Mouse (Mus musculus) CH12.LX (cell line): ENCODE data around the gene Pcmt1. TPM values are rescaled to one million over a fixed set of nuclear protein-coding genes. Genes with fewer than 3 reads are reported as not detected.

Source experiments
- DNase-seq: peaks from one replicate; pipeline ENCODE4 v3.0.0-alpha.2; 2013; ENCODE audit errors: extremely low read depth
- H3K27ac ChIP-seq: 2 replicates; pipeline ENCODE4 v1.5.1; 2012; ENCODE audit warnings: low read depth, mild to moderate bottlenecking, control low read depth, moderate library complexity; ENCODE audit not compliant: insufficient read depth
- H3K27me3 ChIP-seq: replicated peaks from 2 replicates; pipeline ENCODE3; 2012; ENCODE audit warnings: inconsistent platforms
- H3K36me3 ChIP-seq, 2 experiments: replicated peaks in 1 of 2; 2 replicates each; pipeline versions ENCODE3 to v1.6.1; 2012; ENCODE audit warnings: inconsistent platforms in 1 of 2, low read length in 1 of 2, mild to moderate bottlenecking in 1 of 2, mixed read lengths in 1 of 2, moderate library complexity in 1 of 2; ENCODE audit not compliant: control insufficient read depth in 1 of 2, insufficient read depth in 1 of 2
- H3K4me1 ChIP-seq, 2 experiments: 2 replicates each; pipeline ENCODE4 v1.6.1; 2012; ENCODE audit warnings: inconsistent platforms in 1 of 2, moderate library complexity in 1 of 2; ENCODE audit not compliant: insufficient read depth in 2 of 2, control insufficient read depth in 1 of 2
- H3K4me2 ChIP-seq: 2 replicates; pipeline ENCODE4 v1.6.1; 2012; ENCODE audit warnings: low read depth, mild to moderate bottlenecking, control low read depth; ENCODE audit not compliant: poor library complexity, insufficient read depth, severe bottlenecking
- H3K4me3 ChIP-seq, 3 experiments: fragments of 150-350 bp in 1 of 3; sonication (generic) in 1 of 3; replicated peaks in 1 of 3; 2 replicates each; pipeline versions ENCODE3 to v1.5.1; 2011 to 2012; ENCODE audit warnings: low read depth in 2 of 3, low read length in 2 of 3, mild to moderate bottlenecking in 2 of 3, moderate library complexity in 2 of 3, control low read depth in 1 of 3, improper control_type of control experiment in 1 of 3, inconsistent platforms in 1 of 3, mixed read lengths in 1 of 3; ENCODE audit not compliant: poor library complexity in 1 of 3
- H3K79me2 ChIP-seq: replicated peaks from 2 replicates; pipeline ENCODE4 v1.6.1; 2012; ENCODE audit warnings: mild to moderate bottlenecking, moderate library complexity; ENCODE audit not compliant: control insufficient read depth, poor library complexity, insufficient read depth, severe bottlenecking; ENCODE audit errors: extremely low read depth
- H3K9ac ChIP-seq: 2 replicates; pipeline ENCODE4 v1.6.1; 2012; ENCODE audit warnings: low read depth, mild to moderate bottlenecking, control low read depth, moderate library complexity; ENCODE audit not compliant: insufficient read depth
- H3K9me3 ChIP-seq: replicated peaks from 2 replicates; pipeline ENCODE3; 2012; ENCODE audit warnings: low read length, inconsistent platforms, mixed read lengths
- BHLHE40 ChIP-seq: IDR thresholded peaks from 2 replicates; pipeline ENCODE4 v1.6.1; 2011; ENCODE audit warnings: mild to moderate bottlenecking, low read depth, low read length, improper control_type of control experiment
- CTCF ChIP-seq, 2 experiments: IDR thresholded peaks in 1 of 2; conservative IDR thresholded peaks in 1 of 2; 2 replicates each; pipeline ENCODE4 v1.5.1; 2011 to 2012; ENCODE audit warnings: low read depth in 2 of 2, low read length in 2 of 2, improper control_type of control experiment in 1 of 2, inconsistent platforms in 1 of 2, mild to moderate bottlenecking in 1 of 2, moderate library complexity in 1 of 2
- E2F4 ChIP-seq: IDR thresholded peaks from 2 replicates; pipeline ENCODE4 v1.6.1; 2011; ENCODE audit warnings: low read depth, low read length, improper control_type of control experiment; ENCODE audit not compliant: insufficient replicate concordance
- ELF1 ChIP-seq: IDR thresholded peaks from 2 replicates; pipeline ENCODE4 v1.6.1; 2014; ENCODE audit warnings: low read depth, mild to moderate bottlenecking, inconsistent platforms, low read length, improper control_type of control experiment
- GABPA ChIP-seq: IDR thresholded peaks from 2 replicates; pipeline ENCODE4 v1.6.1; 2012; ENCODE audit warnings: low read depth, low read length, improper control_type of control experiment, inconsistent platforms; ENCODE audit not compliant: insufficient replicate concordance
- HCFC1 ChIP-seq: IDR thresholded peaks from 2 replicates; pipeline ENCODE4 v1.6.1; 2012; ENCODE audit warnings: low read depth, mild to moderate bottlenecking, inconsistent platforms, low read length, improper control_type of control experiment
- JUN ChIP-seq: IDR thresholded peaks from 2 replicates; pipeline ENCODE4 v1.6.1; 2011; ENCODE audit warnings: low read depth, mild to moderate bottlenecking, low read length, improper control_type of control experiment, moderate library complexity; ENCODE audit not compliant: insufficient read depth
- MAFK ChIP-seq: IDR thresholded peaks from 2 replicates; pipeline ENCODE4 v1.6.1; 2011; ENCODE audit warnings: low read length, improper control_type of control experiment; ENCODE audit not compliant: insufficient replicate concordance
- MAX ChIP-seq: IDR thresholded peaks from 2 replicates; pipeline ENCODE4 v1.6.1; 2011; ENCODE audit warnings: low read length, improper control_type of control experiment
- MAZ ChIP-seq: IDR thresholded peaks from 2 replicates; pipeline ENCODE4 v1.6.1; 2012; ENCODE audit warnings: low read depth, mild to moderate bottlenecking, inconsistent platforms, low read length, improper control_type of control experiment, moderate library complexity
- MEF2A ChIP-seq: IDR thresholded peaks from 2 replicates; pipeline ENCODE4 v1.6.1; 2014; ENCODE audit warnings: low read depth, mild to moderate bottlenecking, inconsistent platforms, low read length, improper control_type of control experiment, borderline replicate concordance
- MYC ChIP-seq: IDR thresholded peaks from 2 replicates; pipeline ENCODE4 v1.6.1; 2011; ENCODE audit warnings: low read depth, mild to moderate bottlenecking, improper control_type of control experiment, low read length
- PAX5 ChIP-seq: IDR thresholded peaks from 2 replicates; pipeline ENCODE4 v1.6.1; 2012; ENCODE audit warnings: low read length, inconsistent platforms, mixed read lengths
- POLR2A ChIP-seq: IDR thresholded peaks from 2 replicates; pipeline ENCODE4 v1.6.1; 2011; ENCODE audit warnings: low read depth, mild to moderate bottlenecking, improper control_type of control experiment, low read length
- POLR2AphosphoS2 ChIP-seq: IDR thresholded peaks from 2 replicates; pipeline ENCODE4 v1.6.1; 2011; ENCODE audit warnings: low read depth, low read length, improper control_type of control experiment
- RAD21 ChIP-seq: IDR thresholded peaks from 2 replicates; pipeline ENCODE4 v1.6.1; 2011; ENCODE audit warnings: low read depth, mild to moderate bottlenecking, low read length, improper control_type of control experiment, moderate library complexity
- SIN3A ChIP-seq: IDR thresholded peaks from 2 replicates; pipeline ENCODE4 v1.6.1; 2012; ENCODE audit warnings: low read length, improper control_type of control experiment, inconsistent platforms
- SMC3 ChIP-seq: IDR thresholded peaks from 2 replicates; pipeline ENCODE4 v1.6.1; 2011; ENCODE audit warnings: low read depth, low read length, improper control_type of control experiment
- TCF12 ChIP-seq: IDR thresholded peaks from 2 replicates; pipeline ENCODE4 v1.6.1; 2014; ENCODE audit warnings: low read depth, mild to moderate bottlenecking, inconsistent platforms, low read length, improper control_type of control experiment
- UBTF ChIP-seq: IDR thresholded peaks from 2 replicates; pipeline ENCODE4 v1.6.1; 2012; ENCODE audit warnings: low read depth, mild to moderate bottlenecking, inconsistent platforms, low read length, improper control_type of control experiment, moderate library complexity
- USF2 ChIP-seq: conservative IDR thresholded peaks from 2 replicates; pipeline ENCODE4 v1.6.1; 2011; ENCODE audit warnings: low read depth, low read length, improper control_type of control experiment
- ZC3H11A ChIP-seq: IDR thresholded peaks from 2 replicates; pipeline ENCODE4 v1.6.1; 2012; ENCODE audit warnings: low read depth, mild to moderate bottlenecking, inconsistent platforms, low read length, improper control_type of control experiment
- ZNF384 ChIP-seq: IDR thresholded peaks from 2 replicates; pipeline ENCODE4 v1.6.1; 2012; ENCODE audit warnings: low read depth, low read length, improper control_type of control experiment, inconsistent platforms
- dilution Hi-C: fragments of 300-500 bp; cut with MboI; formaldehyde crosslinking; loops from 2 replicates; pipeline ENCODE4 v1.14.3; 2020; ENCODE audit warnings: low sequenced_read_pairs; ENCODE audit not compliant: extremely low pct_unique_long_range_greater_than_20kb, extremely low pct_ligation_motif_present
- in situ Hi-C: fragments of 300-500 bp; cut with MboI; formaldehyde crosslinking; loops from 3 replicates; pipeline ENCODE4 v1.14.3; 2019; ENCODE audit warnings: low sequenced_read_pairs, low pct_ligation_motif_present, low pct_unique_long_range_greater_than_20kb, mixed read lengths
- polyA plus RNA-seq: library from polyadenylated mRNA; unstranded; fragments of >175 nt; gene quantifications from 2 replicates; pipeline ENCODE4 v1.2.1, GENCODE M21; 2012; ENCODE audit warnings: low read depth; ENCODE audit not compliant: insufficient read length
- total RNA-seq, 2 experiments: library from RNA; depleted of rRNA; stranded (reverse); fragments of 300-350 nt in 1 of 2; fragments of >200 nt in 1 of 2; gene quantifications; 2 replicates each; pipeline ENCODE4 v1.2.3; 2012 to 2014

Gene Pcmt1
- total and polyA plus RNA-seq, 3 experiments = 44.4 to 62.2 (median 56.5) TPM

DNA sequence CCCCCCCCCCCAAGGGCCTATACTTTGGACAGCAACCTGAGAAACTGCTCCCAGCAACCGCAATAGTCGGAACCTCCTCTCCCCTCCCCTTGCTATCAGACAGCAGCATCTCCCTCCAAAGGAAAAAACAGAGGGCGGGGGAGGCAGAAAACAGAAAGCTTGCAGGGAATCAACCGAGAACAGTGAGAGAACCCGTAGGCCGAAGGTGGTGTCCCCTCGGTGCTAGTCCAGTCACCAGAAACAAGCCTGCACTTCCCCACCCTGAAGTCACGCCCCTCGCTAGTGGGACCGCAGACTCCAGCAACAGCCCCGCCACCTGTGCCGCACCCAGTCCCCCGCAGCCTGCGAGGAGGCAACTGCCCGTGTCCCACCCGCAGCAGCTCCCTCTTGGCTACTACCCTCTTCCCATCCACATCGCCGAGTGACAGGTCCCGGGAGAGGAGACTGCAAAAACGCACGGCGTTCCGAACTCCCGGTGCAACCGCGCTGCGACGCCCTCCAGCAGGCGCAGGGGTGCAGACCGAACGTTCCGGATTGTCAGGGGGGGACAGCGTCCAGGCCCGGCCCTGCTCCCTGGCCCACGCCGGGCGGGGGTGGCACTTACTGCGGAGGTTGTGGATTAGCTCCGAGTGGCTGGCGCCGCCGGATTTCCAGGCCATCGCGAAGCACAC is 18.3 kb downstream of the Pcmt1 start (continued):
- peak; percentile 57; the same call in 1 of the 2 replicates for TF ChIP-seq MEF2A
- TF ChIP-seq TCF12 = no peak; the same call in 1 of the 2 replicates
- TF ChIP-seq HCFC1 = peak; percentile 68
- TF ChIP-seq UBTF = peak; percentile 69; the same call in 1 of the 2 replicates
- TF ChIP-seq POLR2AphosphoS2 = no peak
- peak; percentile 98 for TF ChIP-seq MAZ
- TF ChIP-seq GABPA = no peak
- no peak for TF ChIP-seq PAX5
- TF ChIP-seq JUN = no peak
- no peak for TF ChIP-seq USF2
- TF ChIP-seq ZC3H11A = no peak

- DNase-seq = no peak
- Histone ChIP-seq H3K9me3 (no peaks in the 10 kb centered on the region), H3K27me3 (no peaks in the 10 kb centered on the region), H3K4me1 (peaks cover 0 to 20% of the 10 kb centered on the region in 2 experiments; a peak in 2 of 4 replicates), H3K79me2 (peaks cover 43% of the 10 kb centered on the region), H3K27ac (no peak overlapping the region), H3K36me3 (peaks cover 25 to 60% of the 10 kb centered on the region in 2 experiments), H3K4me3 (no peak overlapping the region), H3K9ac (no peak overlapping the region), H3K4me2 (no peak overlapping the region)
- dilution Hi-C loops = no loop called here
- TF ChIP-seq MYC (no peak), SMC3 (no peak), CTCF (conservative IDR thresholded peaks at IDR 0.05 in 1 of 2, IDR thresholded peaks at IDR 0.05 in 1 of 2; ENCODE audit: low read depth in 2 of 2, low read length in 2 of 2) (no peak), POLR2A (no peak), MAZ (no peak)
- in situ Hi-C loops = no loop called here
These were observed 29.9 kb downstream of the Pcmt1 start for GRCm38 (mm10) chr10:7651057-7651456.

DNA sequence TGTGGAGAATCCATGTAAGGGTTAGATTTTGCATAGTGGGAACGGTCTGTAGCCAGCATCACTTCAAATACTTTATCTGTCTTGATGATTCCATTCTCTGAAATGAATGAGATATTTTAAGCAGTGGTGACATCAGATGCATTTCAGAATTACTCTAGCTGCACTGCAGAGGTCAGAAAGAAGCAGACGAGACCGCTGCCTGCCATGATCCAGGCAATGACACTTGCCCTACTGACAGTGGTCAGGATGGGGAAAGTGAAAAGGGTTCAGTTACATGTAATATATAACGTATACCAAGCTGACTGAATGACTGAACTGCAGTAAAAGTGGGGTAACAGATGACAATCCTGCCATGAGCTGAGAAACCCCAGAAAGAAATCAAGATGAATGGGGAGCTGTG is 31.9 kb downstream of the Pcmt1 start:
- no peaks in the 10 kb centered on the region for H3K27me3 ChIP-seq
- no peak overlapping the region for H3K4me2 ChIP-seq
- no peaks in the 10 kb centered on the region for H3K9me3 ChIP-seq
- H3K4me3 ChIP-seq = no peak overlapping the region
- in situ Hi-C loops = no loop called here
- no peak overlapping the region for H3K27ac ChIP-seq
- peaks cover 30% of the 10 kb centered on the region for H3K79me2 ChIP-seq
- TF ChIP-seq ZNF384 = no peak
- TF ChIP-seq MAZ = no peak
- no peak for TF ChIP-seq MAFK
- TF ChIP-seq BHLHE40 = no peak
- no peak for TF ChIP-seq CTCF (conservative IDR thresholded peaks at IDR 0.05 in 1 of 2, IDR thresholded peaks at IDR 0.05 in 1 of 2; ENCODE audit: low read depth in 2 of 2, low read length in 2 of 2)
- TF ChIP-seq ZC3H11A = no peak
- no peak for TF ChIP-seq TCF12
- no peak for TF ChIP-seq MEF2A
- no peak for TF ChIP-seq MAX
- TF ChIP-seq ELF1 = no peak
- no peak for TF ChIP-seq E2F4
- no peak for TF ChIP-seq SIN3A
- TF ChIP-seq RAD21 = no peak
- DNase-seq = no peak
- dilution Hi-C loops = no loop called here
- peaks cover 0 to 17% of the 10 kb centered on the region in 2 experiments; a peak in 2 of 4 replicates for H3K4me1 ChIP-seq
- no peak overlapping the region for H3K9ac ChIP-seq
- peaks cover 32 to 62% of the 10 kb centered on the region in 2 experiments for H3K36me3 ChIP-seq
